Mouse (Mus musculus): ENCODE data around the gene Slit1. TPM values are rescaled to one million over a fixed set of nuclear protein-coding genes. Genes with fewer than 3 reads are reported as not detected.

The Slit1 gene
- total and polyA plus RNA-seq, 3 experiments = 0.16 to 0.30 TPM; not detected in 1

- in situ Hi-C loops (cut with MboI; ENCODE audit: low pct_ligation_motif_present, low pct_unique_long_range_greater_than_20kb, low sequenced_read_pairs) = no loop called here
- Histone ChIP-seq H3K4me2 (ENCODE audit: insufficient read depth, low read depth, poor library complexity, severe bottlenecking) (no peak overlapping the region), H3K9me3 (replicated peaks; ENCODE audit: low read length) (no peaks in the 10 kb centered on the region), H3K27ac (ENCODE audit: insufficient read depth, low read depth) (no peak overlapping the region), H3K9ac (ENCODE audit: insufficient read depth, low read depth) (no peak overlapping the region), H3K4me1 (ENCODE audit: control insufficient read depth in 1 of 2, insufficient read depth in 2 of 2) (peaks cover 7 to 8% of the 10 kb centered on the region in 2 experiments), H3K36me3 (replicated peaks in 1 of 2; ENCODE audit: control insufficient read depth in 1 of 2, insufficient read depth in 1 of 2, low read length in 1 of 2) (no peaks in the 10 kb centered on the region), H3K27me3 (replicated peaks) (peaks cover 88% of the 10 kb centered on the region), H3K79me2 (replicated peaks; ENCODE audit: control insufficient read depth, extremely low read depth, insufficient read depth, poor library complexity, severe bottlenecking) (no peaks in the 10 kb centered on the region), H3K4me3 (replicated peaks in 1 of 3; ENCODE audit: low read depth in 2 of 3, low read length in 2 of 3, poor library complexity in 1 of 3) (no peak overlapping the region)
- dilution Hi-C loops (cut with MboI; ENCODE audit: extremely low pct_ligation_motif_present, extremely low pct_unique_long_range_greater_than_20kb, low sequenced_read_pairs) = no loop called here
- no peak for DNase-seq (ENCODE audit: extremely low read depth)
- TF ChIP-seq USF2 (conservative IDR thresholded peaks at IDR 0.05; ENCODE audit: low read depth, low read length) (no peak), IRF4 (IDR thresholded peaks at IDR 0.05; ENCODE audit: low read depth, low read length) (no peak), MAFK (IDR thresholded peaks at IDR 0.05; ENCODE audit: insufficient replicate concordance, low read length) (no peak), CHD2 (IDR thresholded peaks at IDR 0.05; ENCODE audit: low read length) (no peak), EP300 (IDR thresholded peaks at IDR 0.05; ENCODE audit: low read length) (no peak), HCFC1 (IDR thresholded peaks at IDR 0.05; ENCODE audit: low read depth, low read length) (no peak)
Observed at GRCm38 (mm10) chr19:41669747-41670342, 73.6 kb downstream of the Slit1 start.

GRCm38 (mm10) chr19:41667591-41667990, 75.9 kb downstream of the Slit1 start:
- TF ChIP-seq MXI1 (IDR thresholded peaks at IDR 0.05; ENCODE audit: low read depth, low read length) (no peak), MEF2A (IDR thresholded peaks at IDR 0.05; ENCODE audit: borderline replicate concordance, low read depth, low read length) (no peak), SMC3 (IDR thresholded peaks at IDR 0.05; ENCODE audit: low read depth, low read length) (no peak), ETS1 (conservative IDR thresholded peaks at IDR 0.05; ENCODE audit: low read depth, low read length) (no peak), ELF1 (IDR thresholded peaks at IDR 0.05; ENCODE audit: low read depth, low read length) (no peak), MAZ (IDR thresholded peaks at IDR 0.05; ENCODE audit: low read depth, low read length) (no peak), UBTF (IDR thresholded peaks at IDR 0.05; ENCODE audit: low read depth, low read length) (no peak), HCFC1 (IDR thresholded peaks at IDR 0.05; ENCODE audit: low read depth, low read length) (no peak)
- Histone ChIP-seq H3K4me1 (ENCODE audit: control insufficient read depth in 1 of 2, insufficient read depth in 2 of 2) (peaks cover 8 to 13% of the 10 kb centered on the region in 2 experiments), H3K9me3 (replicated peaks; ENCODE audit: low read length) (no peaks in the 10 kb centered on the region), H3K27me3 (replicated peaks) (peaks cover 96% of the 10 kb centered on the region), H3K27ac (ENCODE audit: insufficient read depth, low read depth) (no peak overlapping the region), H3K79me2 (replicated peaks; ENCODE audit: control insufficient read depth, extremely low read depth, insufficient read depth, poor library complexity, severe bottlenecking) (no peaks in the 10 kb centered on the region), H3K9ac (ENCODE audit: insufficient read depth, low read depth) (no peak overlapping the region), H3K36me3 (replicated peaks in 1 of 2; ENCODE audit: control insufficient read depth in 1 of 2, insufficient read depth in 1 of 2, low read length in 1 of 2) (no peaks in the 10 kb centered on the region), H3K4me3 (replicated peaks in 1 of 3; ENCODE audit: low read depth in 2 of 3, low read length in 2 of 3, poor library complexity in 1 of 3) (no peak overlapping the region), H3K4me2 (ENCODE audit: insufficient read depth, low read depth, poor library complexity, severe bottlenecking) (no peak overlapping the region)
- dilution Hi-C loops (cut with MboI; ENCODE audit: extremely low pct_ligation_motif_present, extremely low pct_unique_long_range_greater_than_20kb, low sequenced_read_pairs) (no loop called here), in situ Hi-C loops (cut with MboI; ENCODE audit: low pct_ligation_motif_present, low pct_unique_long_range_greater_than_20kb, low sequenced_read_pairs) (no loop called here)
- no peak for DNase-seq (ENCODE audit: extremely low read depth)

GRCm38 (mm10) chr19:41665941-41666340, 77.5 kb downstream of the Slit1 start:
- in situ Hi-C loops (cut with MboI; ENCODE audit: low pct_ligation_motif_present, low pct_unique_long_range_greater_than_20kb, low sequenced_read_pairs) = no loop called here
- H3K9me3 ChIP-seq (replicated peaks; ENCODE audit: low read length) = no peaks in the 10 kb centered on the region

More at GRCm38 (mm10) chr19:41665941-41666340, 77.5 kb downstream of the Slit1 start:
- Histone ChIP-seq H3K4me2 (ENCODE audit: insufficient read depth, low read depth, poor library complexity, severe bottlenecking) (0 out of 2 replicates have a peak overlapping the region, but pooled peaks have one; percentile 27), H3K27me3 (replicated peaks) (peaks cover 93% of the 10 kb centered on the region), H3K79me2 (replicated peaks; ENCODE audit: control insufficient read depth, extremely low read depth, insufficient read depth, poor library complexity, severe bottlenecking) (no peaks in the 10 kb centered on the region), H3K36me3 (replicated peaks in 1 of 2; ENCODE audit: control insufficient read depth in 1 of 2, insufficient read depth in 1 of 2, low read length in 1 of 2) (no peaks in the 10 kb centered on the region), H3K9ac (ENCODE audit: insufficient read depth, low read depth) (no peak overlapping the region), H3K4me3 (replicated peaks in 1 of 3; ENCODE audit: low read depth in 2 of 3, low read length in 2 of 3, poor library complexity in 1 of 3) (no peak overlapping the region), H3K4me1 (ENCODE audit: control insufficient read depth in 1 of 2, insufficient read depth in 2 of 2) (peaks cover 8 to 13% of the 10 kb centered on the region in 2 experiments), H3K27ac (ENCODE audit: insufficient read depth, low read depth) (no peak overlapping the region)
- TF ChIP-seq ZNF384 (IDR thresholded peaks at IDR 0.05; ENCODE audit: low read depth, low read length) (no peak), RAD21 (IDR thresholded peaks at IDR 0.05; ENCODE audit: low read depth, low read length) (no peak), KAT2A (IDR thresholded peaks at IDR 0.05; ENCODE audit: insufficient replicate concordance, low read length) (no peak), POLR2AphosphoS2 (IDR thresholded peaks at IDR 0.05; ENCODE audit: low read depth, low read length) (no peak), MEF2A (IDR thresholded peaks at IDR 0.05; ENCODE audit: borderline replicate concordance, low read depth, low read length) (no peak), JUND (conservative IDR thresholded peaks at IDR 0.05; ENCODE audit: low read depth, low read length) (no peak), GABPA (IDR thresholded peaks at IDR 0.05; ENCODE audit: insufficient replicate concordance, low read depth, low read length) (no peak), SIN3A (IDR thresholded peaks at IDR 0.05; ENCODE audit: low read length) (no peak), RCOR1 (conservative IDR thresholded peaks at IDR 0.05; ENCODE audit: low read depth, low read length) (no peak), CHD1 (IDR thresholded peaks at IDR 0.05; ENCODE audit: low read depth, low read length) (no peak), USF1 (IDR thresholded peaks at IDR 0.05; ENCODE audit: low read depth, low read length) (no peak)
- no peak for DNase-seq (ENCODE audit: extremely low read depth)
- dilution Hi-C loops (cut with MboI; ENCODE audit: extremely low pct_ligation_motif_present, extremely low pct_unique_long_range_greater_than_20kb, low sequenced_read_pairs) = no loop called here

Measured in CH12.LX (cell line).